Mouse (Mus musculus) midbrain, embryonic 16.5 days (tissue): ENCODE measurements around the gene Cldnd2. TPM values are rescaled to one million over a fixed set of nuclear protein-coding genes. Genes with fewer than 3 reads are reported as not detected.
A peak's percentile ranks its signal among the peaks of the same experiment; 100 is the strongest.

Experiments used
- ATAC-seq: fragments of 200-750 bp; cut with Nextera tagmentation; 2 replicates; pipeline ENCODE4 v1.8.0; 2017; ENCODE audit warnings: moderate TSS enrichment
- H3K27ac ChIP-seq: fragments of 300-500 bp; sonication (generic); 2 replicates; pipeline ENCODE4 v1.5.1; 2014; ENCODE audit warnings: mild to moderate bottlenecking, low read length, mixed read lengths
- H3K27me3 ChIP-seq: fragments of 300-500 bp; sonication (generic); 2 replicates; pipeline ENCODE4 v1.6.1; 2014; ENCODE audit warnings: low read depth, low read length, mixed read lengths; ENCODE audit not compliant: control insufficient read depth, insufficient read depth
- H3K36me3 ChIP-seq: fragments of 300-500 bp; sonication (generic); 2 replicates; pipeline ENCODE4 v1.6.1; 2014; ENCODE audit warnings: mild to moderate bottlenecking, low read length, moderate library complexity, mixed read lengths; ENCODE audit not compliant: control insufficient read depth, insufficient read depth
- H3K4me1 ChIP-seq: fragments of 300-500 bp; sonication (generic); 2 replicates; pipeline ENCODE4 v1.6.1; 2014; ENCODE audit warnings: mild to moderate bottlenecking, low read length, mixed read lengths; ENCODE audit not compliant: control insufficient read depth, insufficient read depth
- H3K4me2 ChIP-seq: fragments of 300-500 bp; sonication (generic); 2 replicates; pipeline ENCODE4 v1.6.1; 2014; ENCODE audit warnings: mild to moderate bottlenecking, low read length, mixed read lengths
- H3K4me3 ChIP-seq: fragments of 300-500 bp; sonication (generic); 2 replicates; pipeline ENCODE4 v1.5.1; 2014; ENCODE audit warnings: low read depth, mild to moderate bottlenecking, low read length, moderate library complexity, mixed read lengths
- H3K9ac ChIP-seq: fragments of 300-500 bp; sonication (generic); 2 replicates; pipeline ENCODE4 v1.6.1; 2014; ENCODE audit warnings: low read depth, low read length, mixed read lengths
- H3K9me3 ChIP-seq: fragments of 300-500 bp; sonication (generic); replicated peaks from 2 replicates; pipeline ENCODE4 v1.6.1; 2014; ENCODE audit warnings: mild to moderate bottlenecking, low read length, mixed read lengths; ENCODE audit not compliant: control insufficient read depth, poor library complexity, severe bottlenecking
- WGBS: fragments of 180-500 bp; shearing (Covaris S2); extraction: QIAGEN DNeasy Blood & Tissue Kit; methylation state at CpG from one replicate; pipeline ENCODE4 v1.1.7; 2014; 5-methylcytosine and 5-hydroxymethylcytosine counted together
- polyA plus RNA-seq: library from polyadenylated mRNA; unstranded; fragments of >200 nt; fragmentation: Nextera tagmentation; extraction: Ambion mirVana; gene quantifications from 2 replicates; pipeline ENCODE4 v1.2.1, GENCODE M21; 2015

Gene Cldnd2
- polyA plus RNA-seq, 1 experiment from 2014 or later = not detected

- peak overlapping the region; percentile 45 for H3K4me3 ChIP-seq
- H3K9ac ChIP-seq = peak overlapping the region; percentile 75
- H3K4me1 ChIP-seq = peaks cover 16% of the 10 kb centered on the region
- no peak for ATAC-seq
- no peaks in the 10 kb centered on the region for H3K36me3 ChIP-seq
- peak overlapping the region; percentile 73 for H3K4me2 ChIP-seq
- H3K9me3 ChIP-seq = no peaks in the 10 kb centered on the region
- 13% methylated on average over 9 of the region's 9 CpGs for whole genome bisulfite sequencing
- H3K27me3 ChIP-seq = no peaks in the 10 kb centered on the region
- H3K27ac ChIP-seq = peak overlapping the region; percentile 90
Observed at GRCm38 (mm10) chr7:43442684-43443083, 2.1 kb downstream of the Cldnd2 start.

GRCm38 (mm10) chr7:43443126-43443916, 2.7 kb downstream of the Cldnd2 start:
- Histone ChIP-seq H3K4me3 (peak overlapping the region; percentile 45), H3K27ac (peak overlapping the region; percentile 90), H3K27me3 (no peaks in the 10 kb centered on the region), H3K36me3 (no peaks in the 10 kb centered on the region), H3K4me1 (peaks cover 16% of the 10 kb centered on the region), H3K9me3 (no peaks in the 10 kb centered on the region), H3K4me2 (peak overlapping the region; percentile 73), H3K9ac (peak overlapping the region; percentile 75)
- under 1% methylated on average over 36 of the region's 36 CpGs for WGBS
- peak; percentile 85 for ATAC-seq

- no peaks in the 10 kb centered on the region for H3K36me3 ChIP-seq
- ATAC-seq = peak; percentile 98
- WGBS = under 1% methylated on average over 27 of the region's 27 CpGs
- H3K27me3 ChIP-seq = no peaks in the 10 kb centered on the region
- H3K4me1 ChIP-seq = peaks cover 16% of the 10 kb centered on the region
- peak within 1 kb of the TSS; percentile 73 for H3K4me2 ChIP-seq
- peak within 1 kb of the TSS; percentile 75 for H3K9ac ChIP-seq
- H3K4me3 ChIP-seq = peak within 1 kb of the TSS; percentile 45
- H3K27ac ChIP-seq = peak within 1 kb of the TSS; percentile 90
- no peaks in the 10 kb centered on the region for H3K9me3 ChIP-seq
Observed at GRCm38 (mm10) chr7:43443917-43444293, 3.3 kb downstream of the Cldnd2 start, which contains the start of the genes Etfb and Gm45233. TSS of gene Etfb (plus strand) at chr7:43444083. TSS of gene Gm45233 (plus strand) at chr7:43444128.

- WGBS = 96% methylated on average over 4 of the region's 4 CpGs
- no peaks in the 10 kb centered on the region for H3K9me3 ChIP-seq
- no peaks in the 10 kb centered on the region for H3K36me3 ChIP-seq
- no peak overlapping the region for H3K9ac ChIP-seq
- H3K4me3 ChIP-seq = no peak overlapping the region
- no peak overlapping the region for H3K27ac ChIP-seq
- H3K4me2 ChIP-seq = no peak overlapping the region
- peaks cover 12% of the 10 kb centered on the region for H3K4me1 ChIP-seq
- no peaks in the 10 kb centered on the region for H3K27me3 ChIP-seq
- no peak for ATAC-seq
Observed at GRCm38 (mm10) chr7:43447801-43448200, 7.2 kb downstream of the Cldnd2 start.

- H3K4me3 ChIP-seq = no peak overlapping the region
- no peak overlapping the region for H3K27ac ChIP-seq
- H3K4me2 ChIP-seq = no peak overlapping the region
- no peaks in the 10 kb centered on the region for H3K36me3 ChIP-seq
- no peak overlapping the region for H3K9ac ChIP-seq
- WGBS = 88% methylated on average over 2 of the region's 3 CpGs
- ATAC-seq = no peak
- no peaks in the 10 kb centered on the region for H3K9me3 ChIP-seq
- peaks cover 11% of the 10 kb centered on the region for H3K4me1 ChIP-seq
- H3K27me3 ChIP-seq = no peaks in the 10 kb centered on the region
Observed at GRCm38 (mm10) chr7:43448246-43448645, 7.7 kb downstream of the Cldnd2 start.

GRCm38 (mm10) chr7:43449811-43450210, 9.2 kb downstream of the Cldnd2 start:
- ATAC-seq = no peak
- Histone ChIP-seq H3K9ac (no peak overlapping the region), H3K4me2 (no peak overlapping the region), H3K27ac (no peak overlapping the region), H3K9me3 (no peaks in the 10 kb centered on the region), H3K27me3 (no peaks in the 10 kb centered on the region), H3K36me3 (peaks cover 9% of the 10 kb centered on the region; the same call in 1 of the 2 replicates), H3K4me3 (no peak overlapping the region), H3K4me1 (peaks cover 5% of the 10 kb centered on the region)
- WGBS = 100% methylated on average over 2 of the region's 2 CpGs

- peaks cover 14% of the 10 kb centered on the region for H3K36me3 ChIP-seq
- no peak overlapping the region for H3K4me2 ChIP-seq
- no peak for ATAC-seq
- no peaks in the 10 kb centered on the region for H3K27me3 ChIP-seq
- H3K9me3 ChIP-seq = no peaks in the 10 kb centered on the region
- H3K9ac ChIP-seq = no peak overlapping the region
- H3K27ac ChIP-seq = no peak overlapping the region
- H3K4me1 ChIP-seq = no peaks in the 10 kb centered on the region
- no peak overlapping the region for H3K4me3 ChIP-seq
- WGBS = 95% methylated on average over 11 of the region's 11 CpGs
Observed at GRCm38 (mm10) chr7:43451726-43452125, 11.1 kb downstream of the Cldnd2 start.

GRCm38 (mm10) chr7:43452609-43453008, 12.0 kb downstream of the Cldnd2 start:
- Histone ChIP-seq H3K9me3 (no peaks in the 10 kb centered on the region), H3K4me2 (no peak overlapping the region), H3K27ac (no peak overlapping the region), H3K27me3 (no peaks in the 10 kb centered on the region), H3K4me3 (no peak overlapping the region), H3K9ac (no peak overlapping the region), H3K36me3 (peaks cover 18% of the 10 kb centered on the region), H3K4me1 (no peaks in the 10 kb centered on the region)
- WGBS = 54% methylated on average over 4 of the region's 4 CpGs
- ATAC-seq = no peak

GRCm38 (mm10) chr7:43453599-43454355, 13.2 kb downstream of the Cldnd2 start:
- WGBS = 90% methylated on average over 14 of the region's 14 CpGs
- H3K4me2 ChIP-seq = no peak overlapping the region
- no peak overlapping the region for H3K27ac ChIP-seq
- H3K4me3 ChIP-seq = no peak overlapping the region
- H3K9me3 ChIP-seq = no peaks in the 10 kb centered on the region
- H3K27me3 ChIP-seq = no peaks in the 10 kb centered on the region
- H3K4me1 ChIP-seq = no peaks in the 10 kb centered on the region
- no peak overlapping the region for H3K9ac ChIP-seq
- ATAC-seq = no peak
- H3K36me3 ChIP-seq = peaks cover 18% of the 10 kb centered on the region
